Mouse (Mus musculus): ENCODE results near the gene Nr4a3. TPM values are rescaled to one million over a fixed set of nuclear protein-coding genes. Genes with fewer than 3 reads are reported as not detected.

The Nr4a3 gene
- polyA plus RNA-seq (2016; fragmentation: Nextera tagmentation; extraction: Ambion mirVana): 0.49 and 0.91 TPM in 2 replicates

- Histone ChIP-seq H3K36me3 (no peaks in the 10 kb centered on the region), H3K4me1 (peaks cover 51% of the 10 kb centered on the region), H3K4me3 (peak within 1 kb of the TSS; percentile 61), H3K9ac (peak within 1 kb of the TSS; percentile 69), H3K4me2 (replicated peaks) (peak within 1 kb of the TSS; percentile 98), H3K27ac (peak within 1 kb of the TSS; percentile 78), H3K9me3 (no peaks in the 10 kb centered on the region), H3K27me3 (replicated peaks) (peaks cover 30% of the 10 kb centered on the region)
- WGBS: under 1% methylated on average over 50 of the region's 54 CpGs
- ATAC-seq (ENCODE audit: low FRiP score, low read depth): peak; percentile 71
Observed at GRCm38 (mm10) chr4:48044491-48045211, at the start of gene Nr4a3. Nr4a3 (plus strand) TSS chr4:48045153.

- Histone ChIP-seq H3K4me2 (replicated peaks) (no peak overlapping the region), H3K4me1 (no peaks in the 10 kb centered on the region), H3K36me3 (no peaks in the 10 kb centered on the region), H3K9me3 (no peaks in the 10 kb centered on the region), H3K4me3 (no peak overlapping the region), H3K27me3 (replicated peaks) (no peaks in the 10 kb centered on the region), H3K9ac (no peak overlapping the region), H3K27ac (no peak overlapping the region)
- ATAC-seq (ENCODE audit: low FRiP score, low read depth): no peak
- 86% methylated on average over 4 of the region's 4 CpGs for WGBS
Observed at GRCm38 (mm10) chr4:48002969-48003368, 42.0 kb upstream of the Nr4a3 start.

- no peak for ATAC-seq (ENCODE audit: low FRiP score, low read depth)
- 93% methylated on average over 3 of the region's 3 CpGs for WGBS
- H3K9ac ChIP-seq: no peak overlapping the region
- H3K36me3 ChIP-seq: no peaks in the 10 kb centered on the region
- no peak overlapping the region for H3K27ac ChIP-seq
- no peaks in the 10 kb centered on the region for H3K27me3 ChIP-seq (replicated peaks)
- no peaks in the 10 kb centered on the region for H3K9me3 ChIP-seq
- H3K4me3 ChIP-seq: no peak overlapping the region
- no peak overlapping the region for H3K4me2 ChIP-seq (replicated peaks)
- H3K4me1 ChIP-seq: no peaks in the 10 kb centered on the region
Observed at GRCm38 (mm10) chr4:48003456-48003855, 41.5 kb upstream of the Nr4a3 start.

GRCm38 (mm10) chr4:48006355-48006754 is 38.6 kb upstream of the Nr4a3 start:
- 92% methylated on average over 3 of the region's 3 CpGs for whole genome bisulfite sequencing
- Histone ChIP-seq H3K4me2 (replicated peaks) (no peak overlapping the region), H3K9ac (no peak overlapping the region), H3K4me3 (no peak overlapping the region), H3K27ac (no peak overlapping the region), H3K4me1 (no peaks in the 10 kb centered on the region), H3K27me3 (replicated peaks) (no peaks in the 10 kb centered on the region), H3K9me3 (no peaks in the 10 kb centered on the region), H3K36me3 (no peaks in the 10 kb centered on the region)
- ATAC-seq (ENCODE audit: low FRiP score, low read depth): no peak

- no peak for ATAC-seq (ENCODE audit: low FRiP score, low read depth)
- no peaks in the 10 kb centered on the region for H3K27me3 ChIP-seq (replicated peaks)
- H3K27ac ChIP-seq: no peak overlapping the region
- 86% methylated on average over 3 of the region's 3 CpGs for WGBS
- no peak overlapping the region for H3K4me2 ChIP-seq (replicated peaks)
- no peaks in the 10 kb centered on the region for H3K36me3 ChIP-seq
- no peak overlapping the region for H3K4me3 ChIP-seq
- no peaks in the 10 kb centered on the region for H3K9me3 ChIP-seq
- no peaks in the 10 kb centered on the region for H3K4me1 ChIP-seq
- no peak overlapping the region for H3K9ac ChIP-seq
Observed at GRCm38 (mm10) chr4:48012209-48012608, 32.7 kb upstream of the Nr4a3 start.

- Histone ChIP-seq H3K4me2 (replicated peaks) (no peak overlapping the region), H3K27me3 (replicated peaks) (no peaks in the 10 kb centered on the region), H3K27ac (no peak overlapping the region), H3K36me3 (no peaks in the 10 kb centered on the region), H3K9ac (no peak overlapping the region), H3K9me3 (no peaks in the 10 kb centered on the region), H3K4me1 (no peaks in the 10 kb centered on the region), H3K4me3 (no peak overlapping the region)
- ATAC-seq (ENCODE audit: low FRiP score, low read depth): no peak
- WGBS: 86% methylated on average over 3 of the region's 3 CpGs
Observed at GRCm38 (mm10) chr4:48022966-48023365, 22.0 kb upstream of the Nr4a3 start.

GRCm38 (mm10) chr4:48029652-48030051 is 15.3 kb upstream of the Nr4a3 start:
- Histone ChIP-seq H3K4me3 (no peak overlapping the region), H3K27ac (no peak overlapping the region), H3K27me3 (replicated peaks) (0 out of 2 replicates have a peak, but pooled peaks cover 6% of the 10 kb centered on the region), H3K36me3 (no peaks in the 10 kb centered on the region), H3K9me3 (no peaks in the 10 kb centered on the region), H3K9ac (no peak overlapping the region), H3K4me1 (no peaks in the 10 kb centered on the region), H3K4me2 (replicated peaks) (no peak overlapping the region)
- 66% methylated on average over 24 of the region's 24 CpGs for WGBS
- no peak for ATAC-seq (ENCODE audit: low FRiP score, low read depth)

- Histone ChIP-seq H3K4me3 (no peak overlapping the region), H3K9me3 (no peaks in the 10 kb centered on the region), H3K4me2 (replicated peaks) (no peak overlapping the region), H3K27me3 (replicated peaks) (peaks cover 18% of the 10 kb centered on the region; the same call in 1 of the 2 replicates), H3K27ac (no peak overlapping the region), H3K36me3 (no peaks in the 10 kb centered on the region), H3K9ac (no peak overlapping the region), H3K4me1 (no peaks in the 10 kb centered on the region)
- ATAC-seq (ENCODE audit: low FRiP score, low read depth): no peak
- WGBS: 84% methylated on average over 9 of the region's 9 CpGs
Observed at GRCm38 (mm10) chr4:48034287-48034686, 10.7 kb upstream of the Nr4a3 start.

- H3K9ac ChIP-seq: no peak overlapping the region
- no peak overlapping the region for H3K4me2 ChIP-seq (replicated peaks)
- H3K9me3 ChIP-seq: no peaks in the 10 kb centered on the region
- WGBS: 88% methylated on average over 4 of the region's 4 CpGs
- H3K36me3 ChIP-seq: no peaks in the 10 kb centered on the region
- peaks cover 5% of the 10 kb centered on the region; the same call in 1 of the 2 replicates for H3K4me1 ChIP-seq
- no peak for ATAC-seq (ENCODE audit: low FRiP score, low read depth)
- H3K4me3 ChIP-seq: no peak overlapping the region
- no peak overlapping the region for H3K27ac ChIP-seq
- H3K27me3 ChIP-seq (replicated peaks): peaks cover 18% of the 10 kb centered on the region; the same call in 1 of the 2 replicates
Observed at GRCm38 (mm10) chr4:48037646-48038045, 7.3 kb upstream of the Nr4a3 start.

- Histone ChIP-seq H3K36me3 (no peaks in the 10 kb centered on the region), H3K27ac (no peak overlapping the region), H3K4me3 (no peak overlapping the region), H3K9ac (no peak overlapping the region), H3K9me3 (no peaks in the 10 kb centered on the region), H3K27me3 (replicated peaks) (peaks cover 18% of the 10 kb centered on the region; the same call in 1 of the 2 replicates), H3K4me1 (peaks cover 8% of the 10 kb centered on the region; the same call in 1 of the 2 replicates), H3K4me2 (replicated peaks) (no peak overlapping the region)
- no peak for ATAC-seq (ENCODE audit: low FRiP score, low read depth)
- WGBS: 87% methylated on average over 5 of the region's 5 CpGs
Observed at GRCm38 (mm10) chr4:48038847-48039246, 6.1 kb upstream of the Nr4a3 start.

GRCm38 (mm10) chr4:48039736-48040135 is 5.2 kb upstream of the Nr4a3 start:
- Histone ChIP-seq H3K4me1 (peaks cover 15% of the 10 kb centered on the region), H3K9me3 (no peaks in the 10 kb centered on the region), H3K27ac (no peak overlapping the region), H3K27me3 (replicated peaks) (peaks cover 13% of the 10 kb centered on the region; the same call in 1 of the 2 replicates), H3K9ac (no peak overlapping the region), H3K4me3 (no peak overlapping the region), H3K4me2 (replicated peaks) (no peak overlapping the region), H3K36me3 (no peaks in the 10 kb centered on the region)
- 86% methylated on average over 7 of the region's 7 CpGs for WGBS
- ATAC-seq (ENCODE audit: low FRiP score, low read depth): no peak

GRCm38 (mm10) chr4:48042466-48042785 is 2.5 kb upstream of the Nr4a3 start:
- H3K27me3 ChIP-seq (replicated peaks): peaks cover 22% of the 10 kb centered on the region
- peak overlapping the region; percentile 89 for H3K27ac ChIP-seq
- no peaks in the 10 kb centered on the region for H3K36me3 ChIP-seq
- H3K4me3 ChIP-seq: peak overlapping the region; percentile 53
- H3K9ac ChIP-seq: peak overlapping the region; percentile 62
- no peak for ATAC-seq (ENCODE audit: low FRiP score, low read depth)
- WGBS: 0% methylated on average over 4 of the region's 4 CpGs
- no peaks in the 10 kb centered on the region for H3K9me3 ChIP-seq
- H3K4me1 ChIP-seq: peaks cover 36% of the 10 kb centered on the region
- H3K4me2 ChIP-seq (replicated peaks): peak overlapping the region; percentile 98

Data from neural tube, embryonic 12.5 days (tissue).